Mouse (Mus musculus) layer of hippocampus, adult 2 months (tissue): Measurements from ENCODE around the gene Gpr4. TPM values are rescaled to one million over a fixed set of nuclear protein-coding genes. Genes with fewer than 3 reads are reported as not detected.

Experiments
- DNase-seq, 2 experiments: peaks; one replicate each; pipeline ENCODE4 v3.0.0; 2022; ENCODE audit warnings: low spot score in 2 of 2
- H3K27ac ChIP-seq: fragments of 200-600 bp; 2 replicates; pipeline ENCODE4 v1.8.1; 2022
- H3K4me3 ChIP-seq: fragments of 200-600 bp; 2 replicates; pipeline ENCODE4 v1.8.1; 2022; ENCODE audit warnings: mild to moderate bottlenecking
- CTCF ChIP-seq: fragments of 200-600 bp; conservative IDR thresholded peaks from 2 replicates; pipeline ENCODE4 v1.8.1; 2022; ENCODE audit warnings: antibody characterized with exemption, mild to moderate bottlenecking, moderate library complexity
- long read RNA-seq, 2 experiments: library from polyadenylated mRNA; stranded (forward); transcript quantifications; one replicate each; pipeline ENCODE4 v2.0.0; 2021; ENCODE audit warnings: borderline mapping rate in 2 of 2
- total RNA-seq, 2 experiments: library from RNA; stranded (reverse); gene quantifications; 2 replicates each; pipeline ENCODE4 v1.2.3; 2021

Gpr4 gene
- total RNA-seq: 1 to 10 TPM; 1.6 to 2.5 TPM
- long read RNA-seq, experiment 1, partial matches to known transcripts: 0 of 4 reads
- long read RNA-seq, experiment 1, other reads (novel, unspliced or antisense): 3 of 4 reads
- long read RNA-seq, experiment 2, partial matches to known transcripts: 0 of 2 reads
- long read RNA-seq, experiment 2, other reads (novel, unspliced or antisense): 2 of 2 reads

DNA sequence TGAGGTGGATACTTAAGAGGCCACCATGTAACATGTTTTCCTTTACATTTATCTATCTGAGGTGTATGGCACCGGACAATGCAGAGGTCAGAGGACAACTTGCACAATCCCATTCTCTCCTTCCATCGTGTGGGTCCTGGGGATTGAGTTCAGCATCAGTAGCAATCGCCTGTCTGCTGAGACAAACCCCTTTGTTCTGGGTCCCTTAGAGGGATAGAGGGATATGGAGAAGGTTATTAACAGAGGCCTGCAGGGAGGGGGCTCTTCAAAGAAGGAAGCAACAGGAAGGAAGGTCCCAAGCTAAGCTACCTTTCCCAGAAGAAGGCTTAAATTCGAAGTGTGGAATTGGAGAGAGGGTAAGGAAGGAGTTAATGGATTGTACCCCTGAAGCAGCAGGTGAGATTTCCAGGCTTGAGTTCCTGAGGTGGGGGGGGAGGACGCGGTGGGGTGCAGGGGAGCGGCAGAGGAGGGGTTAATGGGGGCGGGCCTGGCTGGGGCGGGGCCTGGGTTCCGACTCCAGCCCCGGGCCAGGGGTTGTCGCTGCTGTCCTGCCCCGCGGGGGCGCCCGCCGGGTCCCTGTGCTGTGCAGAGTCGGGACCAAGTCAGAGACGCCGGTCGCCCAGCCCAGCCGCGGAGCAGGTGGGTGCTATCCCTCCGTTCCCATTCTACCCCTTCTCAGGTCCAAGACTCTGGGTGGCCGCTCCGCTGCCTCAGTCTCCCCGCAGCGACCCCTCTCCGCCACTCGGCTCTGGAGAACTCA lies at the start of gene Gpr4:
Gpr4 (plus strand) TSS at position 543 of the 760 bp plus-strand sequence.
- TF ChIP-seq CTCF: peak; percentile 58
- peak within 1 kb of the TSS; percentile 64; the same call in 1 of the 2 replicates for H3K27ac ChIP-seq
- peak within 1 kb of the TSS; percentile 57 for H3K4me3 ChIP-seq
- no peak for DNase-seq

DNA sequence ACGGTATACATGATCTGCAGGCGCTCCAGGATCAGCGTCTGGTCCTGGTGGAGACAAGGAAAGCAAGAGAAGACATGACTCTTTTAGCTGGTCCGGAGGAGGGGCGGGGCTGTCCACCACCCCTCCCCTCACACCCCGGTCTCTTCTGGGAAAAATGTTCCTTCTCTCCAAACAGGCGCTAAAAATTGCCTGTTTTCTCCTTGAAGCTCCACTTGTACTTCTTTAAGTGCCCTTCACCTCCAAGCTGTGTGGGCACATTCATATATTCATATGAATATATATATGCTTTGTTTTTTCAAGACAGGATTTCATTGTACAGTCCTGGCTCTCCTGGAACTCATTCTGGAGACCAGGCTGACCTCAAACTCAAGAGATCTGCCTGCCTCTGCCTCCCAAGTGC lies 49.4 kb upstream of the Gpr4 start:
- TF ChIP-seq CTCF: no peak

DNA sequence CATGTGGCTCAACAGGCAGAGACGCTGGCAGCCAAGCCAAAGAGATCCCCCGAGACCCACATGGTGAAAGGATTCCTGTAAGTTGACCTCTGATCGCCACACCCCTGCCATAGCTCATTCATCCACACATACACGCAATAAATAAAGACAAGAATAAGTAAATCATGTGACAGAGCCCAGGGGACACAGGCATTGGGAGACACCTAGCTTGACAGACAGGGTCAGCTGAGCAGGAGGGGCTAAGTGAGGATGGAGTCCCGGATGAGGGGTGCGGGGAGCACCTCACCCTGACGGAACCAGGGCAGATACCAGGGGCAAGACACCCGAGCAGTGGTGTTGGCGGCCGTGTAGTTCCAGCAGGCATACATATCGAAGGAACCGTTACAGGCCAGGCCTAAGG lies 48.6 kb upstream of the Gpr4 start:
- H3K4me3 ChIP-seq: no peak overlapping the region
- DNase-seq: no peak
- no peak for TF ChIP-seq CTCF
- no peak overlapping the region for H3K27ac ChIP-seq

More for the DNA sequence above, 49.4 kb upstream of the Gpr4 start:
- Histone ChIP-seq H3K27ac (no peak overlapping the region), H3K4me3 (no peak overlapping the region)
- no peak for DNase-seq

DNA sequence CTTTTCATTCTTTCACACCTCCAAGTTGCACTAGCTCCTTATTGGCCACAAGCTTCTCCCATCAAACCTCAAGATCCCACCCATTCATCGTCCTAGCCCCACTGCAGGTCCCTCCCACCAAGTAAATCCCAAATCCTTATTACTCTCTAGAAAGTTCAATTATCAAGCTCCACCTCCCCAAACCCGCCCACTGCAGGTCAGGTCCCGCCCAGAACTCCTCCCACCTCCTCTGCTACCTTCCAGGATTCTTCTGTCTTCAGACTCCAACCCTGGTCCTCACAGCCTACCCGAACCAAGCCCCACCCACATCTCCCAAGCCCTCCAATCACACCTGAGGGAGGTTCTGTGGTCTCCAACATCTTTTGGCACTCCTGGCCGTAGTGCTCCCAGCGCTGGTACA lies 48.1 kb upstream of the Gpr4 start:
- Histone ChIP-seq H3K4me3 (no peak overlapping the region), H3K27ac (no peak overlapping the region)
- no peak for TF ChIP-seq CTCF
- DNase-seq: no peak

DNA sequence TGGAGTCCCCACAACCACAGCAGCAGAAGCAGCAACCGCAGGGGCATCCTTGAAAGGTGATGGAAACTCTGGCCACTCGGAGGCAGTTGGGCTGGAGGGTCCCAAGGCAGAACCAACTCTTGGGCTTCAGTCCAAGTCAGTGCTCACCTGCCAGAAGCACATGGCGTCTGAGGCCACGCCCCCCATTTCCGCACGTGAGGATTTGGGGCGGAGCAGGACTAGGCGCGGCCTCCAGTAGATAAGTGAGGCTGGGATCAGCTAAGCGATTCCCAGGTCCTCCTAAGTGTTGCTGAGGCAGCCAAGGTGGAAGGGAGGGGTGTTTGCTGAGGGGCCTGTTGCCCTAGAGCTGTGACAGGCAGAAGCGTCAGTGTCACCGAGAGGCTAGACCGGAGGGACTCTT lies 47.4 kb upstream of the Gpr4 start:
- no peak overlapping the region for H3K27ac ChIP-seq
- TF ChIP-seq CTCF: no peak
- H3K4me3 ChIP-seq: no peak overlapping the region
- DNase-seq: no peak

DNA sequence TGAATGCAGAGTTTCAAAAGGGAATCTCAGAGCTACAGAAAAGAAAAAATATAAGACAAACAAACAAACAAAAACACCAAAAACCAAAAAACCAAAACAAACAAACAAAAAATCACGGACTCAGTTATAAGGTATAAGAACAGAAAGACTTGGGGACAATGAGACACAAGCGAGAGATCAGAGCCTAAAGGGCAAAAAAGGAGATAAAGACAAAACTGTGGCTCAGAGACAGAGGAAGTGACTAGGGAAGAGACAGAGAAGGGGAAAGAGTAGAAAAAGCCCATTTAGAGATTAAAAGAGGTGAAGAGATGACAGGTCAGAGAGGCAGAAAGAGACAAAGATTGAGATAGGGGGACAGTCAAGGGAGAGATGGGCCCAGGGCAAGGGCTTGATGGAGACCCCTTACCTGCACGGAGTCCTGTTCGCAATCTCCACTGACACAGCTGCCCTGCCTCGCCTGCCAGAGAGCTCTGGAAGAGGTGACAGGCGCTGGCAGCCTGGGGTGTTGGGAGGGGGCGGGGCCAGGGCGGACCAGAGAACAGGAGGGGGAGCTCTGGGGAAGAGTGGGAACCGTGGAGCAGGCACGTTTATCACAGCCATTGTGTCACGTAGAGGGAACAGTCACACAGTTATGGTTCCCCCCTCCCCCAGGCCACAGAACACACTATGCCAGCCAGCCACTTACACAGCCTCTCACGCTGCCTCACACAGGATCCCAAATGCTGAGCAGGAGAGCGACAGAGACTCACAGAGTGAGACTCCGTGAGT lies 46.5 kb upstream of the Gpr4 start, which contains the start of gene Gipr:
Gipr (minus strand) TSS at position 472 of the 768 bp plus-strand sequence.
- no peak within 1 kb of the TSS for H3K4me3 ChIP-seq

DNA sequence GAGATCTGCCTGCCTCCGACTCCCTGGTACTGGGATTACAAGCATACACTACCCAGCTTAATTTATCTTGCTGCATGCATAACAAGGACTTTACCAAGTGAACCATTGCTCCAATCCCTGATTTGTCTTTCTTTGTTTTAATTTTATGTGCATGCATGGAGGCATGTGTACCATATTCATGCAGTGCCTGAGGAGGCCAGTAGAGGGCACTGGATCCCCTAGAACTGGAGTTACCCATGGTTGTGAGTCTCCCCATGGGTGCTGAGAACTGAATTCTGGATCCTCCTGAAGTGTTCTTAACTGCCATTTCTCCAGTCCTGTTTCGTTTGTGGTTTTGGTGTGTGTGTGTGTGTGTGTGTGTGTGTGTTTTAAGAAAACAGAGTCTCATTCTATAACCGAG lies 45.3 kb upstream of the Gpr4 start:
- Histone ChIP-seq H3K4me3 (no peak overlapping the region), H3K27ac (no peak overlapping the region)
- TF ChIP-seq CTCF: peak; percentile 45
- no peak for DNase-seq

More for the DNA sequence above, 46.5 kb upstream of the Gpr4 start, which contains the start of gene Gipr:
- no peak for DNase-seq
- H3K27ac ChIP-seq: no peak within 1 kb of the TSS
- TF ChIP-seq CTCF: no peak

DNA sequence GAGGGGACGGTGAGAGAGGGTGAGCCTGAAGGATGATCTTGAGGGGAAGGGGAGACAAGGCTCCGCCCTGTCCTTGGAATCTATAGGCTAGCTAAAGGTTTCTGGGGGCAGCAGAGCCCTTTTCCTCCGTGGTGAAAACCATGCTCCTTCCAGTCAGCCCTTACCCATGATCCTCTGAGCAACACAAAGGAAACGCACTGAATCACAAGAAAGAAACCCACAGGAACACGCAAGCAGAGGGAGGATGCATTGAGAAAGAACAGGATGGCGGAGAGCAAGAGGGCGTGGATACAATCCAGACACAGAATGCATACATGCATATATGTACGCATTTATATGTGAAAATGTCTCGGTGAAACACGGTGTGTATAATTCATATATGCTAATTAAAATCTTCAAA lies 42.8 kb upstream of the Gpr4 start:
- Histone ChIP-seq H3K27ac (peak overlapping the region; percentile 68), H3K4me3 (no peak overlapping the region)
- TF ChIP-seq CTCF: no peak
- DNase-seq: no peak

DNA sequence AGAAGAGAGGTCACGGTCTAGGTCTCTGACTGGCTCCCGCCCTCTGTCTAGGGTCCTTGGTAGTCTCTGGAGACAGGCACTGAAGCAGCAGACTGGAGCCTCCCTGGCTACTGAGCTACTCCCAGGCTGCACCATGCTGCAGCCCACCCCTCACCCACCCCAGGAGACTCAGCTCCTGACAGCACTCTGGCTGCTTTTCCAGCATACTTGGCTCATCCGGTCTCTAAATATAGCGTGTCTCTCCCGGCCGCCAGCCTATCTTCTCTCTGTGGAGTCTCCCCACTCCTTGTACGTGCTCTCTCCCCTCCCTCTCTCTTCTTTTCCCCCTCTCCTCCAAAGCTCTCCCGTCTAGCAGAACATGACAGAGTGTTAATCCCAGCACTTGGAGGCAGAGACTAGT lies 42.2 kb upstream of the Gpr4 start:
- peak overlapping the region; percentile 68 for H3K27ac ChIP-seq
- DNase-seq: peak in 1 of 2 experiments; percentile 55
- no peak for TF ChIP-seq CTCF
- H3K4me3 ChIP-seq: no peak overlapping the region

DNA sequence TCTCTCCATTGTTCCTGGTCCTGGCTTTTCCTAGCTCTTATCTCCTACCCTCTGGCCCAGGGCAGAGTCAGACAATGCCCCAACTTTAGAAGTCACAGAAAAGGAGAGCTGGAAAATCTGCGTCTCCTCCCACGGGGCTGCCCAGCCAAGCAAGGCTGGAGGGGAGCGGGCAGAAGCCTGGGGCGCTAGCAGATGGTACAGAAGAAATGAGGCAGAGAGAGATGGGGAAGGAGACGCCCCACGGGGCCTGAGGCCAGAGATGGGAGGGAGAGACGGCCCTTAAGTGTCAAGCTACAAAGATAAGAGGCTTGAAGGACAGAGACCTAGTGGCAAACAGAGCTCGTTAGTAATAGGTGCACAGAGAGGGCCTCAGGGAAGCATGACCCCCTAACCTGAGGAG lies 40.5 kb upstream of the Gpr4 start:
- H3K4me3 ChIP-seq: no peak overlapping the region
- no peak for TF ChIP-seq CTCF
- DNase-seq: no peak
- peak overlapping the region; percentile 81 for H3K27ac ChIP-seq

DNA sequence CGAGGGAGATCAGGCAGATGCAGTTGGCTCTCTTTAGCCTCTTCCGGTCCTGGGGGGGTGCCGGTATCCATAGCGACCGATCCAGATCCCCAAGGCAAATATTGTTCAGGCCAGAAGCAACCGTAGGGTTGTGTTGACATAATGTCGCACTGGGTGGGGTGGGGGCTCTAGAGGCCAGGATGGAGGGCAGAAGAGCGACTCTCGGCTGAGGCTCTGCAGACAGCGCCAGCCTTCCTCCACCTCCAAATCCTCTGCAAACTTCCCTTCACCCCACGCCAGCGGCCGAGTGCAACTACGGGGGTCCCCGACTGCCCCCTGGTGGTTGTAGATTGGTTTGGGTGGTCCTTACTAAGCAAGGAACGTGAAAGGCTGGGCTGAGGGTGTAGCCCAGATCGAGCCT lies 39.5 kb upstream of the Gpr4 start:
- DNase-seq: peak; percentile 81 to 91
- peak; percentile 92 for TF ChIP-seq CTCF
- H3K27ac ChIP-seq: peak overlapping the region; percentile 81
- peak overlapping the region; percentile 27 for H3K4me3 ChIP-seq

DNA sequence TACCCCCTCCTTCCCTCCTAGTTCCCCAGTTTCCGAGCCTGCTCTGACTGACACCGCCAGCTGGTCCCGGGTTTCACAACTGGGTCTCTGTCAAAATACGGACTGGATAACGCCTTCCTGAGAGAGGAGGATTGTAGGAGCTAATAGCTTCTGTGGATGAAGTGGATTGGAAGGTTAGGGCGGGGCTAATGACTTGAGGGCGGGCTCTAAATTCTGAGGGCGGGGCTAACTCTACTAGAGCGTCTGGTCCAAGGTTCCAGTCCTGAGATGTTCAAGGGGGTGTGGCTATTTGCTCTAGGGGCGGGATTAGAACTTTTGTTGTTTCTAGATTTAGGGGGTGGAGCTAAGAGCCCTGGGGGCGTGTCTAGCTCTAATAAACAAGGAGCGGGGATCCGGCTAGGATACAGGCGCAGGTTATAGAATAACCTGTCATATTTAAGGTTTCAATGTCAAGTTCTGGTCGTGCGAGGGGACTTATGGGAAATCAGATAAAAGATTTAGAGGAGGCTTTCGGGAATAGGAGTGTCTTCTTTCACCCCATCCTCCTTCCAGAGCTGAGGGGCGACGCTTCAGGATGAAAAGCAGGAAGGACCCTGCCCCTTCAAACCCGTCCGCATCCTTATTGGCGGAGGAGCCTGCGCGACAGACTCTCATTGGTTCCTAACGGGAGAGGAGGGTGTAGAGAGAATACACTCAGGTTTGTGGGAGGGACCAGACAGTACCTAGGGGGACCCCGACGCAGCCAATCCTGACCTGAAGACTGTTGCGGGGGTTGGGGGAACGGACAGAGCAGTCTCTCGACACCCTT lies 36.4 kb upstream of the Gpr4 start, which contains the start of gene Eml2:
Eml2 (plus strand) TSS at position 714 of the 808 bp plus-strand sequence.
- peak within 1 kb of the TSS; percentile 97 for H3K27ac ChIP-seq
- peak within 1 kb of the TSS; percentile 79 for H3K4me3 ChIP-seq
- peak; percentile 86 to 94 for DNase-seq
- TF ChIP-seq CTCF: no peak
